Mouse (Mus musculus) erythroblast, embryonic 14.5 days (primary cell): Measurements from ENCODE around the gene Eif4b.

Experiments used
- GATA1 ChIP-seq: IDR thresholded peaks from 2 replicates; pipeline ENCODE4 v1.6.1; 2012; ENCODE audit warnings: low read length, inconsistent platforms, mixed read lengths
- TAL1 ChIP-seq: IDR thresholded peaks from 3 replicates; pipeline ENCODE4 v1.6.1; 2012; ENCODE audit warnings: low read length, inconsistent platforms, mixed read lengths

DNA sequence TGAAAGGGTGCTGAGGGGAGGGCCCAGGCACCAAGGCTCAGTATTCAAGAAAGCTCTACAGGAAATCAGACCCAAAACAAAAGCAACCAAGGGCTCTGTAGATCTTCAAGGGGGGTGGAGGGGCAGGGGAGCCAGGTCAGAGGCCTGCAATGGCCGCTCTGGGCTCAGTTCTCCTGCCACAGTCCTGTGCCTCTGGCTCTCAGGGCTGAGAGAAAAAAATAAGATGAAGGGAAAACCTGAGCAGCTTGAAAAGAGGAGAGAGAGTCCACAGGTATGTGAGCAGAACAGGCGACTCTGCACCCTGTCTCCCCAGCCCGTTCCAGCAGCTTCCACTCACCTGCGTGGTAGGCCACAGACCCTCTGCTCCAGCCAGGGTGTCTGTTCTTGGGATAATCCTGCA lies 45.0 kb downstream of the Eif4b start:
- no peak for TF ChIP-seq TAL1
- TF ChIP-seq GATA1: no peak
